Mouse (Mus musculus): ENCODE data around the gene Slc16a7. TPM values are rescaled to one million over a fixed set of nuclear protein-coding genes. Genes with fewer than 3 reads are reported as not detected.

The Slc16a7 gene
- total RNA-seq, 1 experiment from 2014 or later, result 12.9 TPM

DNA sequence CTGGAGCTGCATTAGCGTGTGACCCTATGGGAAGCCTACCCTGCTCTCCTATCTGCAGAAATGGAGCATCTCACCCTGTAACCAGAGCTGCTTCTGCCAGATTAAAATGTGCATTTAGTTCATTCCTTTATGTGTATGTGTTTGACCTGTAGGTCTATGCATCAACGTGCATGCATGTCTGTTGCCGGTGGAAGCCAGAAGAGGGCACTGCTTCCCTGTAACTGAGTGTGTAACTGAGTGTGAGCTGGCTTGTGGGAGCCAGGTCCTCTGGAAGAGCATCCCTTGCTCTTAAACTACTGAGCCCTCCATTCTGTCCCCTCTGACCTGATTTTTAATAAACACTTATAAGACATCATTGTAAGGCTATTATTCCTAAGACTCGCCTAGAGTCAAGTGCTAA lies 124.3 kb downstream of the Slc16a7 start:
- ATAC-seq (ENCODE audit: extremely low read depth, insufficient number of reproducible peaks, low FRiP score, poor library complexity, severe bottlenecking), result peak; percentile 78

DNA sequence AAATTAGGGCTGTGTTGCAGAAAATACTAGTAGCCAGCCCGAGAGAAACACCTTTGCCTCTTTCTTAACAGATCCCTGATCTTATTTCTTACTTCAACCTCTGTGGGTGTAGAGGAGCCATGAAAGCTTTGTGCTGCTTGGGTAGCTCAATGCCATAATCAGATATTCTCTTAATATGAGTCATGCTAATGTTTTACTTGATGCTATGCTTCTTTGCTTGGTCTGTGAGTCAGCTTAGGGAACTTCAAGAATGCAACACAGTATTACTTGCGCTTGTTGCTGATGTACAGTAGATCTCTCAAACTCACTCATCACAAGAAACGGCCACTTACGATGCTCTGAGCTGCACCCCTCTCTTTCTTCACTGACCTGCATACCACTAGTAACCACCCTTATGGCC lies 133.4 kb downstream of the Slc16a7 start:
- ATAC-seq (ENCODE audit: extremely low read depth, insufficient number of reproducible peaks, low FRiP score, poor library complexity, severe bottlenecking), result no peak

DNA sequence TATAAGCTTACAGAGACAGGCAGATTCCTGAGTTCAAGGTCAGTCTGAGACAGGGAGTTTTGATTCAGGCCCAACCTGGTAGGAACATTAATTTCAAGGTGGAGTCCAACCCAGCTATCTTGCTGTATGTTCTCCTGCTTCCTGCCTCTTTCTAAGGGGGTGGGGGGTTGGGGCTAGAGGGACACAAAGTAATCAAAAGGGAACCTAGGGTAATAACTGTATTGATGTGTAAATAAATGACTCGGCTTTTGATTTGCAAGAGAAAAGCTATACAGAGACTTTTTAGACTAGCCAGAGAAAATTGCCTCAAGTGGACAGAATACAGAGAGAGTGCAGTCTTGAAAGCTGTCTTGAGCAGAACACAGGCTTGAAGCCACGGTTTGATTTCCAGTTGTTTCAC lies 174.7 kb downstream of the Slc16a7 start:
- no peak for ATAC-seq (ENCODE audit: extremely low read depth, insufficient number of reproducible peaks, low FRiP score, poor library complexity, severe bottlenecking)

DNA sequence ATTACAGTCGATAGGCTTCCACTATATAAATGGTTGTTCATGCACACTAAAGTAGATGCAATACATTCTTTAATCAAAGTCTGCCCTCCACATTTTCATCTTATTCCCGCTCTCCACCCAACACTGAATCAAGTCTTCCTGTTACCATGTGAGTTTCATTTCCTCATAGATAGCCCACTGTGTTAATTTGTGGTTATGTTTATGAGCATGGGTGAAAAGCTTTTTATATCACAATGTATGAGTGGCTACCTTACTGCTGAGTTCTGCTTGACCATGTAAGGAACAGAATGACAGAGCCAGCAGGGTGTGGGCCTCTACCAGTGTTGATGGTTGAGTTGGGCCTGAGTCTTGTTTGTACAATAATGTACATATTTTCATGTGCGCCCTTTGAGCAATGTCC lies 175.5 kb downstream of the Slc16a7 start:
- no peak for ATAC-seq (ENCODE audit: extremely low read depth, insufficient number of reproducible peaks, low FRiP score, poor library complexity, severe bottlenecking)

DNA sequence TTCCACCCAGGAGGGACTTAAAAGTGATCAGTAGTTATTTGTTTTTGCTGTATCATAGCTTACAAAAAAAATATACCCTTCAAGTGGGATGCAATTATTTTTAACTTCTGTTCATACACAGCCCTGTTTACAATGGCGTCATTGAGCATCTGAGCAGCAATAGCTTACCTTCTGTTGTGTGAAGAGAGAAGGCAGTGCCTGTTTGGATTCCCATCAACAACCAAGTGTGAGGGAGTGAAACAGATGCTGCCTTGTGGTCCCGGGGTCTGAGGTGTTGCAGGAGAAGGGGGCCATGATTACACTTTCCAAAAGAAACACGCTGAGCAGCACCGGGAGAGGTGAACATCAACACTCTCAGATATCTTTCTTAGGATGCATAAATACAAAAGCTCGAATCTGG lies 201.7 kb downstream of the Slc16a7 start:
- no peak for ATAC-seq (ENCODE audit: extremely low read depth, insufficient number of reproducible peaks, low FRiP score, poor library complexity, severe bottlenecking)

DNA sequence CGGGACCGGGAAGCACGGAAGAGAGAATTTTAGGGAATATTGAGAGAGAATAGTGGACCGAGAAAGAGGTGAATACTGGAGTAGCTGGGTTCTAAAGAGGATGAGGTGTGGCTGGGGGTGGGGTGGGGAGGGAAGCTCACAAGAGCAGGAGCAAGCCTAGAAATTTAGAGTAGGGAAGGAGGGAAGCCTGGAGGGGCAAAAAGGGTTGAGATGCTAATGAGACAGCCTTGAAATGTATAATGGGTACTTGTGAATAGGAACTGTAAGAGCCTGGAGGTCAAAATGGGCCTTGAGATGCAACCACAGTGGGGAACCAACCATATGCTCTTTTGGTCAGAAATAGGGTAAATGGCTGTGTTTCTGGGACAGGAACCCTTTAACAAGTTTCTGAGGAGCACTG lies 203.9 kb downstream of the Slc16a7 start:
- no peak for ATAC-seq (ENCODE audit: extremely low read depth, insufficient number of reproducible peaks, low FRiP score, poor library complexity, severe bottlenecking)

DNA sequence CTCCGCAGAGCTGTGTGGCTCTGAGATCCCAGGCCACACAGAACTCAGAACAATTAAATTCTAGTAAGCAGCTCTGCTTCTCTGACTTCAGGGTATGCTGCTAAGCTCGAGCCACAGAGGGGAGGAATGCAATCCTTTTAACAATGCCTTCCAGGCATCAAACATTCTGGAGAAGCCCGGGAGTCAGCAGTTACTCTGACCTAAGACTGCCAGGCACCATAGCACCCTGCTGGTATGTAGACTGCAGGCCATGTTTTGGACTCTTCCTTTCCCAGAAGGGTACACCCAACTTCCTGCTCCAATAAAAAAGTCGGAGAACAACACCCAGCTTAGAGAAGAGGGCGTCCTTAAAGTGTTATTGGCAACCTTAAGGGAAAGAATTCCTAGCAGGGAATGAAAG lies 205.1 kb downstream of the Slc16a7 start:
- no peak for ATAC-seq (ENCODE audit: extremely low read depth, insufficient number of reproducible peaks, low FRiP score, poor library complexity, severe bottlenecking)

DNA sequence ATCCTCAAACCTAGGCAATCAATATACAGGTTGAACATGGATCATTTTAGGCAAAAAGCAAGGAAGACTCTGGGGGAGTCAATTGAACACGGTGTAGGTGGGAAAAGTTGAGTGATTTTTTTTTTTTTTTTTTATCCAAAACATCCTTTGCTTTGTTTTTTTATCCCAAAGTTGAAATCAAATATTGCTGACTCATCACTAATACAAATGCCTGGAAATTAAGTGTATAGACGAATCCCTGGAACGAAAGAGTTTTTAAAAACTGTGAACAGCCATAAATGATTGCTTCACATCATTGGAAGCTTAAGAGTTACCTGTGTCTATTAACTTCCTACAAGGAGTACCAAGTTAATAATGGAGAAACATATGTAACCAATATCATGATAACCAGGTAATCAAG lies 206.7 kb downstream of the Slc16a7 start:
- no peak for ATAC-seq (ENCODE audit: extremely low read depth, insufficient number of reproducible peaks, low FRiP score, poor library complexity, severe bottlenecking)

DNA sequence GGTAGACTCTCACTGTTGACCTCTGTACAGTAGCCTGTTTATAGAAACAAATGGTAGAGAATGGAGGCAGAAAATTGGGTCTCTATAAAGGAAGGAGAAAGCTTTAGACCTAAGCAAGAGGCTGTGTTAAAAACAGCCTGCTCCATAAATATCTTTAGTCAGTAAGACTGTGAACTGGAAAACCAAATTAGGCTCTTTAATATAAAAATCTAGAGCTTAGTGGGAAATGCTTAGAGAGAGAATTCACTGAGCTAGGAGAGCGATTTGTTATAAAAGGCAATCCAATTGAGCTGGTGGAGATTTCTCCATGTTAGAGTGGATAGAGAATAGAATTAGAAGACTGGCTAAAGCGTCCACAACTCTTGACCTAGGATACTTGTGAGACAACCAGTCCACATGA lies 211.5 kb downstream of the Slc16a7 start:
- no peak for ATAC-seq (ENCODE audit: extremely low read depth, insufficient number of reproducible peaks, low FRiP score, poor library complexity, severe bottlenecking)

DNA sequence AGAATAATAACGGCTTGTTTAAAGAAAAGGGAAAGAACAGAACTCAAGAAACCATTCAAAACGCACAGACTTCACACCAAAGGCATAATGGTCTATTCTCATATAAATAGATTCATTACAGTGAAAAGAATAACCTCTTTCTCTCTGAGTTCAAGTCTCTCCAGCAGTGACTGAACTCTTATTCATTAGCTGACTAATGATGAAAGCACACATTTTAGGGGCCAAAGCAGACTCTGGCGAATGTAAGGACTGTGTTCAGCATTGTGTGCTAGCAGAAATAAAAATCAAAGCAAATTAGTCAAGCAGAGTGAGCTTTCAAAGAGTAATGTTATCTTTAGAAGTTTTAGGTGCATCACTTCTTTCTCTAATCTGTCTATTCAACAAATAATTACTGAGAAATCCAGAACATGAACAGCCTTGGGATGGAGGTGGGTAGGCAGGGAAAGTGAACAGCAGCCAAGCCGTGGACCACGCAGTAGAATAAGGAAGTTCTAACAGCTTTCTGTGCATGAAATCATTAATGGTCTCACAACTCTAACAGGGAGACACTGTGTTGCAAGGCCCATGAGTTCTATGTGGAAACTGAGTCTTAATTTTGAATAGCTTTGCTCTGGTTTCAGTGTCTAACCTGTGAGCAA lies 214.1 kb downstream of the Slc16a7 start:
- ATAC-seq (ENCODE audit: extremely low read depth, insufficient number of reproducible peaks, low FRiP score, poor library complexity, severe bottlenecking), result no peak

DNA sequence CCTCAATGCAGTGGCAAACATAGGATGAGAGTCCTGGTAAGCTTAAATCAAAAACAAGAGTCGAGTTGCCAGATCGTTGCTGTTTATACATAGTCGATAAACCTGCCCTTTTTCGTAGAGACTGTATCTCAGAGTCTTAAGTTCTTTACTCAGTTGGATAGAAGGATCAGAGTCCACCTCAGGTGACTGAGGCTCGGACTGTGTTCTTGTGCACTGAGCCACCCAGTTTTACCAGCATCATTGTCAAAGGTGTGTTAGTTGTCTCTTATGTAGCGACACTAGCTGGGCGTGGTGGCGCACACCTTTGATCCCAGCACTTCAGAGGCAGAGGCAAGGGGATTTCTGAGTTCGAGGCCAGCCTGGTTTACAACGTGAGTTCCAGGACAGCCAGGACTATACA lies 217.6 kb downstream of the Slc16a7 start:
- no peak for ATAC-seq (ENCODE audit: extremely low read depth, insufficient number of reproducible peaks, low FRiP score, poor library complexity, severe bottlenecking)

DNA sequence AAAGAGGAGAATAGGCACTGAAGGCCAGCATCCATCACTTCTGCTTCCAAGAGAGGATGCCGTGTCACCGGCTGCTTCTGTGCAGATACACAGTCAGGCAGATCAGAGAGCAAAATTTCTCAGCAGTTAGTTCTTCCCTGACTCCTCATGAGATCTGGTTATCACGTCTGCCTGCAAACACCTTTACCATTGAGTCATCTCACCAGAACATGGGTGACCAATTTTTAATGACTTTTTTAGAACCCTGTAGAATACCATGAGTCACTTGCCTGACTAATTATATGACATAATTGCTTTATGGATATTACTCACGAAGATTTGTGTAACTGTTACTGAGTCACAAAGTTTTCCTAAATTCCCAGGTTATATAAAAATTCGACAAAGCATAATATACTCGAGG lies 218.1 kb downstream of the Slc16a7 start:
- no peak for ATAC-seq (ENCODE audit: extremely low read depth, insufficient number of reproducible peaks, low FRiP score, poor library complexity, severe bottlenecking)

All from neutrophil, adult 5-6 weeks (primary cell).